Mouse (Mus musculus): ENCODE data around the gene Enox1. TPM values are rescaled to one million over a fixed set of nuclear protein-coding genes. Genes with fewer than 3 reads are reported as not detected.

The Enox1 gene
- total and polyA plus RNA-seq, 2 experiments from 2014 or later: 29.1 to 42.7 TPM

DNA sequence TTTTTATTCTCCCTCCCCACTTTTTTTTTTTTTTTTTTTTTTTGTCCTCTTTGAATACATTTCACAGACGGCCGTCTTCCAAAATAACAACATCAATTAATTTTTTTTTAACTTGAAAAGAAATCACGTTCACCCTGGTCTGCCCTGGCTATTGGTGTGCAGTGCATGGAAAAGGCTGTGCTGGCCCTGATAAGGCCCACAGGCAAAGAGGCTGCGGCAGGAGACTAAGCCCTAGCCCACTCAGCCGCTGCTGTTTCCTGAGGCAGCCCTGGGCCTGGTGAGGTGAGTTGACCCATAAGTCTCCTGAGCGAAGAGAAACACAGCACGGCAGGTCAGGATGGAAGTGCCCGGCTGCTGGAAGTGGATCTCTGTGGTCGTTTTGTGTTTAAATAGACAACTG, 349.8 kb downstream of the Enox1 start:
- no peak for TF ChIP-seq CTCF (IDR thresholded peaks at IDR 0.05; ENCODE audit: low read depth)
- Histone ChIP-seq H3K36me3 (ENCODE audit: insufficient read depth, low read length) (no peaks in the 10 kb centered on the region), H3K9ac (replicated peaks; ENCODE audit: low read length) (no peak overlapping the region), H3K9me3 (ENCODE audit: low read length) (no peaks in the 10 kb centered on the region), H3K4me3 (ENCODE audit: low read length) (no peak overlapping the region), H3K4me2 (ENCODE audit: low read depth, low read length) (no peak overlapping the region), H3K27me3 (ENCODE audit: insufficient read depth, low read length) (no peaks in the 10 kb centered on the region), H3K4me1 (ENCODE audit: insufficient read depth, low read length) (no peaks in the 10 kb centered on the region), H3K27ac (no peak overlapping the region)
- 67% methylated on average over 9 of the region's 9 CpGs for WGBS
- DNase-seq (ENCODE audit: low spot score): no peak
- no peak for ATAC-seq

DNA sequence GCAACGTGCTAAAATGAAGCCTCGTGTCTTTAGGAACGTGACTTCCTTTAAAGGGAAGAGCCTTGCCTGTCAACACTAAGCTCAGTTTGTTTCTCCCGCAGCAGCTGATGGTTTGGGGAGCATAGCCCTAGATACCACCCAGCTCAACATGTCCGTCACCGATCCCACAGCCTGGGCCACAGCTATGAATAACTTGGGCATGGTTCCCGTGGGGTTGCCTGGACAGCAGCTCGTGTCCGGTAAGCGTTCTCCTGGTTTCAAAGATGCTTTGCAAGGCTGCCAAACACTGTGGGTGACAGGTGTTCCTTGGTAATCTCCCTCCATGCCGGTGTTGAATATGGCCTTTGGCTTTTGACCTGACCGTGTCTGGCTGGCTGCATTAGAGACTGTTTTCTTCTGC, 351.5 kb downstream of the Enox1 start:
- H3K27ac ChIP-seq: no peak overlapping the region
- H3K27me3 ChIP-seq (ENCODE audit: insufficient read depth, low read length): no peaks in the 10 kb centered on the region
- WGBS: 45% methylated on average over 12 of the region's 12 CpGs
- H3K4me2 ChIP-seq (ENCODE audit: low read depth, low read length): no peak overlapping the region
- H3K9ac ChIP-seq (replicated peaks; ENCODE audit: low read length): no peak overlapping the region
- H3K4me1 ChIP-seq (ENCODE audit: insufficient read depth, low read length): no peaks in the 10 kb centered on the region
- TF ChIP-seq CTCF (IDR thresholded peaks at IDR 0.05; ENCODE audit: low read depth): no peak
- H3K36me3 ChIP-seq (ENCODE audit: insufficient read depth, low read length): no peaks in the 10 kb centered on the region
- H3K4me3 ChIP-seq (ENCODE audit: low read length): no peak overlapping the region
- H3K9me3 ChIP-seq (ENCODE audit: low read length): no peaks in the 10 kb centered on the region
- ATAC-seq: peak; percentile 78; the same call in 1 of the 2 replicates
- peak; percentile 48 for DNase-seq (ENCODE audit: low spot score)

DNA sequence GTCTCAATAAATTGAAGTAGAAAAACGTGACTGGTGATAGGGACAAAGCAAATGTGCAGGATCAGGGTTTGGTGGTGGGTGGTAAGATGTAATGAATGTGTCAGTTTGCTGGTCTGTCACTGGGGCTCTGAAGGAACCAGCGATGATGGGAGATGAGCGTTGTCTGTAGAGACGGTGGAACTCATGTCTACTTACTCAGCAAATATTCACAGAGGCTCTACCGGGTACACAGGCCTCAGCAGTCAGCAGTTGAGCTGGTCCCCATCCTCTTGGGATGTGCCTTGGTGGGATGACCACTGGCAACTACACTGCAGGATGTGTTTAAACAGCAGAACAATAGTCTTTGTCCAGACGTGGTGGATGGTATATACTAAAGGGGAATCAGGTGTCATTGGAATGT, 352.5 kb downstream of the Enox1 start:
- Histone ChIP-seq H3K4me3 (ENCODE audit: low read length) (no peak overlapping the region), H3K27ac (no peak overlapping the region), H3K36me3 (ENCODE audit: insufficient read depth, low read length) (no peaks in the 10 kb centered on the region), H3K4me2 (ENCODE audit: low read depth, low read length) (no peak overlapping the region), H3K9ac (replicated peaks; ENCODE audit: low read length) (no peak overlapping the region), H3K4me1 (ENCODE audit: insufficient read depth, low read length) (no peaks in the 10 kb centered on the region), H3K9me3 (ENCODE audit: low read length) (no peaks in the 10 kb centered on the region), H3K27me3 (ENCODE audit: insufficient read depth, low read length) (no peaks in the 10 kb centered on the region)
- TF ChIP-seq CTCF (IDR thresholded peaks at IDR 0.05; ENCODE audit: low read depth): no peak
- WGBS: 80% methylated on average over 6 of the region's 6 CpGs
- ATAC-seq: no peak
- DNase-seq (ENCODE audit: low spot score): no peak

DNA sequence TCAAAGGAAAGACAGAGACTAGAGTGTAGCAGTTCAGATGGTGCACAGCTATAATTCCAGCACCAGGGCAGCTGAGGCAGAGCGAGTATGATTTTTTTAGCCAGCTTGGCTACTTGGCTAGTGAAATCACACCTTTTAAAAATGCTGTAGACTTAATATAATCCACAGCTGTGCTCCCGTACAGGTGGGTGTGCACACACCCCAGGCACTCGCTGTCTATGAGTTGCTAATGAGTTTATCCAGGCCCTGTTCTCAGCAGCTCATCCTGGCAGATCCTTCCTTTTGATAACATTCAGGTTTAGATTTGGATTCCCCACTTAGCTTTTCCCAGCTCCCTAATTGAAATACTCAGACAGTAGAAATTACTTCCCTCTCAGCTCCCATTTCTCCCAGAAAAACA, 353.4 kb downstream of the Enox1 start:
- Histone ChIP-seq H3K27ac (no peak overlapping the region), H3K4me1 (ENCODE audit: insufficient read depth, low read length) (no peaks in the 10 kb centered on the region), H3K4me3 (ENCODE audit: low read length) (no peak overlapping the region), H3K27me3 (ENCODE audit: insufficient read depth, low read length) (no peaks in the 10 kb centered on the region), H3K36me3 (ENCODE audit: insufficient read depth, low read length) (no peaks in the 10 kb centered on the region), H3K4me2 (ENCODE audit: low read depth, low read length) (no peak overlapping the region), H3K9me3 (ENCODE audit: low read length) (no peaks in the 10 kb centered on the region), H3K9ac (replicated peaks; ENCODE audit: low read length) (no peak overlapping the region)
- DNase-seq (ENCODE audit: low spot score) (no peak), ATAC-seq (no peak)
- WGBS: 63% methylated on average over 3 of the region's 3 CpGs
- no peak for TF ChIP-seq CTCF (IDR thresholded peaks at IDR 0.05; ENCODE audit: low read depth)

DNA sequence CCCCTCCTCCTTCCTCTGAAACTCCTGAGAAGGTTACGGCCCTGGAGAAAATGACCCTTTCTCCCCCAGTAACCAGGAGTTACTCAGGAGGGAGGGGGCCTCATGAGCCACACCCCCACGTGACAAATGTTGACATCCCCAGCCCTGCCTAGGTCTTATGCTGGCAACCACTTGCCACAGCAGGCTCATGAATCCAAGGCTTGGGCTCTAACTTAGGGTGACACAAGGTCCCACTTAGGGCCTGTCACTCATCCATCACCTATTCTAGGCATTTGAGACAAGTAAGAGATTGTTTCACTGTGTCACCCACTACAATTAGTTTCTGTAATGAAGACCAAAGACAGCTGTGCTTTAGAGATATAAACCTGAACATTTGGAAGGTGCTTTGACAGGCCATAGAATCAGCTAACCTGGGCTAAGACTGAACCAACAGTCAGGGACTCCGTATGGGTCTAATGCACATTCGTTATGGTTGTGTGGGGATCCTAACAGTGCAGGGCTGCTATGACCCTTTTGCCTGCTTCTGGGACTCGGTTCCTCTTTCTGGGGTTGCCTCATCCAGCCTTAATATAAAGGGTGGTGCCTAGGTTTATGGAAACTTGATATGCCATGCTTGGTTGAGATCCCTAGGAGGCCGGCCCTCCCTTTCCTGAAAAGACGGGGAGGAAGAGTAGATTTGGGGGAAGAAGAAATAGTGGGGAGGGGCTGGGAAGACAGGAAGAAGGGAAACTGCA, 354.7 kb downstream of the Enox1 start:
- H3K27me3 ChIP-seq (ENCODE audit: insufficient read depth, low read length): no peaks in the 10 kb centered on the region
- no peaks in the 10 kb centered on the region for H3K9me3 ChIP-seq (ENCODE audit: low read length)
- no peak for ATAC-seq
- no peaks in the 10 kb centered on the region for H3K4me1 ChIP-seq (ENCODE audit: insufficient read depth, low read length)
- DNase-seq (ENCODE audit: low spot score): no peak
- TF ChIP-seq CTCF (IDR thresholded peaks at IDR 0.05; ENCODE audit: low read depth): no peak
- H3K36me3 ChIP-seq (ENCODE audit: insufficient read depth, low read length): no peaks in the 10 kb centered on the region
- 89% methylated on average over 7 of the region's 7 CpGs for WGBS
- no peak overlapping the region for H3K9ac ChIP-seq (replicated peaks; ENCODE audit: low read length)
- H3K4me3 ChIP-seq (ENCODE audit: low read length): no peak overlapping the region
- H3K27ac ChIP-seq: no peak overlapping the region
- no peak overlapping the region for H3K4me2 ChIP-seq (ENCODE audit: low read depth, low read length)

DNA sequence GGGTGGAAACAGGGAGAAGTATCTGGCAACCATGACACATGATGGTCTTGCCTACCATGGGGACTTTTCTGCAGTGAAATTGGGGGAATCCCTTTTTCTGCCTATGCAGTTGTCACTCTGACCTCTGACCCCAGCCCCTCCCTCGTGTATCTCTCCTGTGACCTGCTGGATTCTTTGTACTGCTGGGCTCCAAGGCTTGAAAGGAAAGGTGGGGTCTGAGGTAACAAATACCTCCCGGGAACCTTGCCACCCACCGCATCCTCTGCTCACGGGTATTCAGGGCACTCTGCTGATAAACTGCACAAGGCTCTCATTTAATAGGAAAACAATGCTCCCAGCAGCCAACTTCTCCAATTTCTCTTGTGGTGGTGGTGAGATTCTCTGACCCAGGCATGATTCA, 361.5 kb downstream of the Enox1 start:
- no peak for DNase-seq (ENCODE audit: low spot score)

DNA sequence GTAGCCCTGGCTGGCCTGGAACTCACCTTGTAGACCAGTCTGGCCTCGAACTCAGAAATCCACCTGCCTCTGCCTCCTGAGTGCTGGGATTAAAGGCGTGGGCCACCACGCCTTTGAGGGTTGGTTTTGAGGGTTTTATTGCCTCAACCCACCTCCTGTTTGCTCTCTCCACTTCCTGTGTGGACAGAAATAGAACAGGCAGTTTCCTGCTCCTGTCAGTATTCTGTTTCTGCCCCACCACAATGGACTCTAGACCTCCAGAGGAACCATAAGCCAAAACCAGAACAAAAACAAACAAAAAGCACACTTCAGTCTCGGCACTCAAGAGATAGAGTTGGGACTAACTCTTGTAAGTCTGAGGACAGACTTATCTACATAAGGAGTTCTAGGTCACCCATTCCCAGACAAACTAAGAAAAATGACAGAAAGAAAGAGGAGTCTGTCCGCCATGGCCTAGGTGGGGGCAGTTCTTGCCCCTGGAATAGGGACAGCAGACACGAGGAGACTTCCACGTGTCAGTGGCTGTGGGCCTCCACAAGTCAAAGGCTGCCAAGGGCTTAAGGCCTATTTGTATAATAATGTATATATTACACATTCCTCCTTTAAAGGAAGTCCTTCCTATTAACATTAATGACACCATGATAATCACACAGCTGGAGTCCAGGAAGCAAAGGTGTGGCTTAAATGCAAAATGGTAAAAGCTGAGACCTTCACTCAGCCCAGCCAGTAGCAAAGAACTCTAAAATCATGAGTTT, 362.6 kb downstream of the Enox1 start:
- no peaks in the 10 kb centered on the region for H3K4me1 ChIP-seq (ENCODE audit: insufficient read depth, low read length)
- no peak overlapping the region for H3K9ac ChIP-seq (replicated peaks; ENCODE audit: low read length)
- no peaks in the 10 kb centered on the region for H3K9me3 ChIP-seq (ENCODE audit: low read length)
- no peak for DNase-seq (ENCODE audit: low spot score)
- H3K4me3 ChIP-seq (ENCODE audit: low read length): no peak overlapping the region
- H3K27ac ChIP-seq: no peak overlapping the region
- WGBS: 76% methylated on average over 7 of the region's 7 CpGs
- no peaks in the 10 kb centered on the region for H3K27me3 ChIP-seq (ENCODE audit: insufficient read depth, low read length)
- H3K4me2 ChIP-seq (ENCODE audit: low read depth, low read length): no peak overlapping the region
- H3K36me3 ChIP-seq (ENCODE audit: insufficient read depth, low read length): no peaks in the 10 kb centered on the region
- TF ChIP-seq CTCF (IDR thresholded peaks at IDR 0.05; ENCODE audit: low read depth): no peak
- no peak for ATAC-seq

More for the DNA sequence above, 361.5 kb downstream of the Enox1 start:
- Histone ChIP-seq H3K4me1 (ENCODE audit: insufficient read depth, low read length) (no peaks in the 10 kb centered on the region), H3K27ac (no peak overlapping the region), H3K27me3 (ENCODE audit: insufficient read depth, low read length) (no peaks in the 10 kb centered on the region), H3K4me3 (ENCODE audit: low read length) (no peak overlapping the region), H3K4me2 (ENCODE audit: low read depth, low read length) (no peak overlapping the region), H3K36me3 (ENCODE audit: insufficient read depth, low read length) (no peaks in the 10 kb centered on the region), H3K9ac (replicated peaks; ENCODE audit: low read length) (no peak overlapping the region), H3K9me3 (ENCODE audit: low read length) (no peaks in the 10 kb centered on the region)
- WGBS: 81% methylated on average over 4 of the region's 4 CpGs
- no peak for TF ChIP-seq CTCF (IDR thresholded peaks at IDR 0.05; ENCODE audit: low read depth)
- no peak for ATAC-seq

Measured in hindbrain, postnatal 0 days (tissue).